In genomic region chr6:85915539-85916513, GRCm38 (mm10) we compare ENCODE assay signal across 8 mouse cellular contexts. TPM values are rescaled to one million over a fixed set of nuclear protein-coding genes. Genes with fewer than 3 reads are reported as not detected.
DNase-seq lines count a peak whose midpoint lies in the region; ATAC-seq and TF ChIP-seq lines count a peak whose summit lies in the region.
"Not testable (repeated sequence)": the region's sequence is repeated elsewhere in the genome, so short reads cannot be mapped to it uniquely, and the experiment has no call there.

Nat8f1 (minus strand) TSS chr6:85915687.

- peak within 1 kb of the TSS; percentile 67 for H3K4me2 ChIP-seq in forebrain, postnatal 0 days (ENCODE audit: low read depth)
- H3K4me2 ChIP-seq in lung, embryonic 15.5 days: peak within 1 kb of the TSS; percentile 80

- H3K9me3 ChIP-seq in G1E (replicated peaks); forebrain, postnatal 0 days (ENCODE audit: low read length); lung, embryonic 15.5 days: not testable (repeated sequence)

- DNase-seq in G1E (ENCODE audit: low spot score): peak; percentile 85
- peak; percentile 82 to 85 for DNase-seq in cerebellum, adult 18-20 months
- peak; percentile 94 for DNase-seq in forebrain, postnatal 0 days
- peak; percentile 89 for DNase-seq in heart, postnatal 4 days
- DNase-seq in layer of hippocampus, adult 8-10 months (ENCODE audit: low spot score in 2 of 2): peak; percentile 88 to 91
- DNase-seq in ovary, adult 18-20 months (ENCODE audit: low spot score): peak; percentile 85
- peak; percentile 91 for DNase-seq in thymus, postnatal 0 days (ENCODE audit: low spot score)

- H3K27ac ChIP-seq in forebrain, postnatal 0 days (ENCODE audit: low read depth, low read length): peak within 1 kb of the TSS; percentile 88
- peak within 1 kb of the TSS; percentile 94 for H3K27ac ChIP-seq in lung, embryonic 15.5 days

- peak within 1 kb of the TSS; percentile 77 for H3K9ac ChIP-seq in forebrain, postnatal 0 days
- H3K9ac ChIP-seq in lung, embryonic 15.5 days: peak within 1 kb of the TSS; percentile 74

- peak within 1 kb of the TSS; percentile 75 for H3K4me3 ChIP-seq in G1E (ENCODE audit: low read depth, low read length)
- peak within 1 kb of the TSS; percentile 57 for H3K4me3 ChIP-seq in forebrain, postnatal 0 days (ENCODE audit: low read depth, low read length)
- peak within 1 kb of the TSS; percentile 66 for H3K4me3 ChIP-seq in lung, embryonic 15.5 days

- peaks cover 29% of the 10 kb centered on the region for H3K4me1 ChIP-seq in G1E (ENCODE audit: insufficient read depth, low read depth, low read length)
- H3K4me1 ChIP-seq in forebrain, postnatal 0 days (ENCODE audit: insufficient read depth): not testable (repeated sequence)
- peaks cover 12% of the 10 kb centered on the region for H3K4me1 ChIP-seq in lung, embryonic 15.5 days

- ATAC-seq in G1E (ENCODE audit: extremely low read depth, insufficient number of reproducible peaks, low FRiP score, poor library complexity, severe bottlenecking): peak; percentile 77
- ATAC-seq in forebrain, postnatal 0 days: peak; percentile 96
- peak; percentile 95 for ATAC-seq in lung, embryonic 15.5 days (ENCODE audit: borderline replicate concordance, extremely low read depth, low FRiP score, low TSS enrichment)

- TF ChIP-seq CTCF in G1E (IDR thresholded peaks at IDR 0.05; ENCODE audit: low read depth, low read length): peak; percentile 33; the same call in 1 of the 2 replicates
- peak; percentile 73 for TF ChIP-seq CTCF in forebrain, postnatal 0 days (IDR thresholded peaks at IDR 0.05; ENCODE audit: low read depth)

- 1% methylated on average over 58 of the region's 61 CpGs for WGBS in forebrain, postnatal 0 days
- WGBS in lung, embryonic 15.5 days: 1% methylated on average over 61 of the region's 61 CpGs

- peaks cover 31% of the 10 kb centered on the region for H3K36me3 ChIP-seq in G1E (replicated peaks)
- not testable (repeated sequence) for H3K36me3 ChIP-seq in forebrain, postnatal 0 days (ENCODE audit: insufficient read depth); lung, embryonic 15.5 days

- not testable (repeated sequence) for H3K27me3 ChIP-seq in G1E (ENCODE audit: insufficient read depth, low read length); forebrain, postnatal 0 days (ENCODE audit: insufficient read depth, low read length); lung, embryonic 15.5 days

RNA-seq across cellular contexts. Expression of gene Nat8f1, which starts in this region (rescaled TPM):
- total RNA-seq in G1E (2014; fragmentation: Nextera tagmentation): 11.2 TPM in 2 replicates
- 4.8 and 6.4 TPM in 2 replicates for total RNA-seq in G1E (2017)
- 1.3 and 1.9 TPM in 2 replicates for polyA plus RNA-seq in G1E (2012)
- 10.7 and 18.1 TPM in 2 replicates for total RNA-seq in forebrain, postnatal 0 days (2014; rRNA removed)
- 13.1 and 15.3 TPM in 2 replicates for polyA plus RNA-seq in forebrain, postnatal 0 days (2015; fragmentation: Nextera tagmentation; extraction: Ambion mirVana)
- total RNA-seq in heart, postnatal 4 days (2021): 1 to 10 TPM; 2.1 to 2.4 TPM
- total RNA-seq in layer of hippocampus, adult 8-10 months (2022): 10 to 100 TPM; 22.5 to 35.0 (median 27.1) TPM
- 4.6 and 6.0 TPM in 2 replicates for polyA plus RNA-seq in lung, embryonic 15.5 days (2015; fragmentation: Nextera tagmentation; extraction: Ambion mirVana)
- polyA plus RNA-seq in thymus, postnatal 0 days (2015; fragmentation: Nextera tagmentation; extraction: Ambion mirVana): 8.6 and 9.5 TPM in 2 replicates

Comparison
In these comparisons a context has a peak if more than half of its experiments do, and no peak if none do; other contexts are left out.
1. Peak in every context shown above with its lines: DNase-seq, ATAC-seq, H3K4me3 ChIP-seq and H3K27ac ChIP-seq.